Mouse (Mus musculus) neural tube, embryonic 14.5 days (tissue): ENCODE data around the gene Atp5e. TPM values are rescaled to one million over a fixed set of nuclear protein-coding genes. Genes with fewer than 3 reads are reported as not detected.

Experiments used
- ATAC-seq: fragments of 200-750 bp; cut with Nextera tagmentation; 2 replicates; pipeline ENCODE4 v1.8.0; 2017; ENCODE audit warnings: low read depth, mild to moderate bottlenecking, moderate TSS enrichment, moderate library complexity
- H3K27ac ChIP-seq: fragments of 300-500 bp; sonication (generic); 2 replicates; pipeline ENCODE4 v1.5.1; 2014; ENCODE audit warnings: low read depth, mild to moderate bottlenecking, control low read depth, low read length, moderate library complexity, mixed read lengths
- H3K27me3 ChIP-seq: fragments of 300-500 bp; sonication (generic); 2 replicates; pipeline ENCODE4 v1.6.1; 2014; ENCODE audit warnings: low read length; ENCODE audit not compliant: control insufficient read depth, insufficient read depth
- H3K36me3 ChIP-seq: fragments of 300-500 bp; sonication (generic); 2 replicates; pipeline ENCODE4 v1.6.1; 2014; ENCODE audit warnings: low read length, mixed read lengths; ENCODE audit not compliant: control insufficient read depth, insufficient read depth
- H3K4me1 ChIP-seq: fragments of 300-500 bp; sonication (generic); 2 replicates; pipeline ENCODE4 v1.6.1; 2014; ENCODE audit warnings: low read length; ENCODE audit not compliant: control insufficient read depth, insufficient read depth
- H3K4me2 ChIP-seq: fragments of 300-500 bp; sonication (generic); 2 replicates; pipeline ENCODE4 v1.6.1; 2014; ENCODE audit warnings: mild to moderate bottlenecking, low read depth, low read length, control low read depth
- H3K4me3 ChIP-seq: fragments of 300-500 bp; sonication (generic); 2 replicates; pipeline ENCODE4 v1.5.1; 2014; ENCODE audit warnings: low read depth, low read length, control low read depth, mixed read lengths
- H3K9ac ChIP-seq: fragments of 300-500 bp; sonication (generic); replicated peaks from 2 replicates; pipeline ENCODE4 v1.6.1; 2014; ENCODE audit warnings: low read depth, mild to moderate bottlenecking, control low read depth, low read length, mixed read lengths
- H3K9me3 ChIP-seq: fragments of 300-500 bp; sonication (generic); 2 replicates; pipeline ENCODE4 v1.6.1; 2016; ENCODE audit warnings: low read length; ENCODE audit not compliant: control insufficient read depth
- WGBS: fragments of 180-500 bp; shearing (Covaris S2); extraction: QIAGEN DNeasy Blood & Tissue Kit; methylation state at CpG from one replicate; pipeline ENCODE4 v1.1.7; 2014; 5-methylcytosine and 5-hydroxymethylcytosine counted together
- polyA plus RNA-seq: library from polyadenylated mRNA; unstranded; fragments of >200 nt; fragmentation: Nextera tagmentation; extraction: Ambion mirVana; gene quantifications from 2 replicates; pipeline ENCODE4 v1.2.1, GENCODE M21; 2014

Atp5e gene
- polyA plus RNA-seq, 1 experiment from 2014 or later, result 891 TPM

- H3K4me2 ChIP-seq, result no peak overlapping the region
- H3K36me3 ChIP-seq, result no peaks in the 10 kb centered on the region
- H3K9me3 ChIP-seq, result no peaks in the 10 kb centered on the region
- H3K4me3 ChIP-seq, result no peak overlapping the region
- WGBS, result 78% methylated on average over 7 of the region's 7 CpGs
- H3K27me3 ChIP-seq, result no peaks in the 10 kb centered on the region
- H3K4me1 ChIP-seq, result peaks cover 7% of the 10 kb centered on the region
- no peak for ATAC-seq
- H3K27ac ChIP-seq, result no peak overlapping the region
- H3K9ac ChIP-seq, result no peak overlapping the region
Measured at GRCm38 (mm10) chr2:174413127-174413526, 50.8 kb downstream of the Atp5e start.

Other genes starting within 250 kb of the Atp5e start
- 1,718 and 1,785 TPM in 2 replicates for gene Gnas, start 179.8 kb downstream of the Atp5e start, polyA plus RNA-seq
- 10.0 and 11.8 TPM in 2 replicates for gene Gm20721, start 117.4 kb downstream of the Atp5e start, polyA plus RNA-seq
- 105 and 116 TPM in 2 replicates for gene Nelfcd, start 48.3 kb downstream of the Atp5e start, polyA plus RNA-seq
- 58.2 and 79.7 TPM in 2 replicates for gene Ctsz, start 25.1 kb downstream of the Atp5e start, polyA plus RNA-seq
- gene Tubb1, start 13.4 kb downstream of the Atp5e start, polyA plus RNA-seq, result 0.19 and 0.68 TPM in 2 replicates
- gene Prelid3b, start 9.0 kb upstream of the Atp5e start, polyA plus RNA-seq, result 111 and 112 TPM in 2 replicates
- gene Zfp831, start 179.4 kb upstream of the Atp5e start, polyA plus RNA-seq, result not detected in 2 replicates